Mouse (Mus musculus): ENCODE data around the gene Amot. TPM values are rescaled to one million over a fixed set of nuclear protein-coding genes. Genes with fewer than 3 reads are reported as not detected.

Amot gene
- polyA plus RNA-seq, 1 experiment from 2014 or later: 20.6 TPM

DNA sequence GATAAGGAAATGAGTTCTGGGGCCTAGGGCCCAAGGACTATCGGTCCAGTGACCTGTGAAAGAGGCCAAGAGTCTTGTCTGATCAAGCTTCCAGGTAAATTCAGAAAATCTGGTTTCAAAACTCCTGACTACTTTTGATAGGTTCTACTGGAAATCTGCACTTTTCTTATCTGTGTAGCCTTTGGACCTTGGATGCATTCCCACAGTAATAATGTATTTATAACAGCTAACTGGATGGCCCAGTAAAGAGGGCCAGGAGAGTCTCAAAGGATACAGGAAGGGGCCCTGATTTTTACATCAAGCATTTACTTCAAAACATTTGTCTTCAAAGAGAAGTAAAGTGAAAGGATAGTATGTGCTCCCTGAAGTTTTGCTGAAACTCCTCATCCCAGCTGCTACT lies 90.7 kb downstream of the Amot start:
- DNase-seq (ENCODE audit: low spot score) (no peak), ATAC-seq (ENCODE audit: low FRiP score) (no peak)
- no peaks in the 10 kb centered on the region; the same call in 1 of the 2 replicates for H3K27me3 ChIP-seq (ENCODE audit: control insufficient read depth, insufficient read depth, low read length)
- H3K4me2 ChIP-seq (replicated peaks; ENCODE audit: low read depth, low read length): no peak overlapping the region
- H3K36me3 ChIP-seq (ENCODE audit: control insufficient read depth, insufficient read depth, low read length): no peaks in the 10 kb centered on the region
- H3K4me1 ChIP-seq (replicated peaks; ENCODE audit: control insufficient read depth, insufficient read depth, low read length): no peaks in the 10 kb centered on the region
- 100% methylated on average over 1 of the region's 1 CpGs for WGBS
- H3K27ac ChIP-seq (ENCODE audit: low read depth, low read length): no peak overlapping the region
- no peak overlapping the region for H3K4me3 ChIP-seq (ENCODE audit: low read depth, low read length)
- H3K9me3 ChIP-seq (ENCODE audit: control insufficient read depth, low read length): no peaks in the 10 kb centered on the region
- H3K9ac ChIP-seq (ENCODE audit: low read depth, low read length): no peak overlapping the region

DNA sequence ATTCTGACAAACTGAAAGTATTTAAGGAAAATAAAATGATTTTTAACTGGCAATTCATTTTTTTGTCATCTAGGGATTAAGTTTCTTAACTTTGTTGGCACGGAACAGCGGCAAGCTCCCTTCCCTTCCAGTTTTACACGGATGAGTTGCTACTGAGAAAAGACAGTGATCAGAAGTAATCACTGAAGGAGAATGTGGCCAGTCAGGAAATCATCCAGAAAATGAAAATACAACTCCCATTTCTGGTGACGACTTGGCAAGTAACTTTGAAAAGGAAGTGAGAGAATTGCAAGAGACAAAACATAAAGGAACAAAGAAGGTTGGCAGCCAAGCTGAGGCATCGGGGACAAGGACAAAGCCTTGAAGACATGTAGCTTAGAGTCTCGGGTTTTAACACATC lies 93.6 kb downstream of the Amot start:
- Histone ChIP-seq H3K4me2 (replicated peaks; ENCODE audit: low read depth, low read length) (no peak overlapping the region), H3K4me1 (replicated peaks; ENCODE audit: control insufficient read depth, insufficient read depth, low read length) (no peaks in the 10 kb centered on the region), H3K9ac (ENCODE audit: low read depth, low read length) (no peak overlapping the region), H3K27ac (ENCODE audit: low read depth, low read length) (no peak overlapping the region), H3K36me3 (ENCODE audit: control insufficient read depth, insufficient read depth, low read length) (no peaks in the 10 kb centered on the region), H3K27me3 (ENCODE audit: control insufficient read depth, insufficient read depth, low read length) (no peaks in the 10 kb centered on the region; the same call in 1 of the 2 replicates), H3K9me3 (ENCODE audit: control insufficient read depth, low read length) (no peaks in the 10 kb centered on the region), H3K4me3 (ENCODE audit: low read depth, low read length) (no peak overlapping the region)
- no peak for ATAC-seq (ENCODE audit: low FRiP score)
- peak; percentile 1 for DNase-seq (ENCODE audit: low spot score)
- 34% methylated on average over 6 of the region's 6 CpGs for WGBS

DNA sequence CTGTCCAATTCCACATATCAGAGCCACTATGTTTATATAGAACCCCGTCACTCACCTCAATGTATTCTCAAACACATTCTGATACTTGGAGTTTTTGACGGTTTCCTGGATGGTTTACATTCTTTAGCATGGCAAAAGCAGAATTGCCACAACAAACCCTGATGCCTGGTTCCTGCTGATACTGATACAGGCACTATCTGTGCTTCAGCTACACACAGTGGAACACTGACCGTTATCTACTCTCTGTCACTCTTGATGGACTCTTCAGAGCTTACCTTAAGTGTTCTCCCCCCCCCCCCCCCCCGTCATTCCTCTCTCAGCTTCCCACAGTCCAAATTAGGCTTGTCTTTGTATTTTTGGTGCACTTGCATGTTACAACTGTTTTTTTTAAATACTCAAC lies 98.9 kb downstream of the Amot start:
- no peak for ATAC-seq (ENCODE audit: low FRiP score)
- 71% methylated on average over 4 of the region's 4 CpGs for WGBS
- no peak for DNase-seq (ENCODE audit: low spot score)

DNA sequence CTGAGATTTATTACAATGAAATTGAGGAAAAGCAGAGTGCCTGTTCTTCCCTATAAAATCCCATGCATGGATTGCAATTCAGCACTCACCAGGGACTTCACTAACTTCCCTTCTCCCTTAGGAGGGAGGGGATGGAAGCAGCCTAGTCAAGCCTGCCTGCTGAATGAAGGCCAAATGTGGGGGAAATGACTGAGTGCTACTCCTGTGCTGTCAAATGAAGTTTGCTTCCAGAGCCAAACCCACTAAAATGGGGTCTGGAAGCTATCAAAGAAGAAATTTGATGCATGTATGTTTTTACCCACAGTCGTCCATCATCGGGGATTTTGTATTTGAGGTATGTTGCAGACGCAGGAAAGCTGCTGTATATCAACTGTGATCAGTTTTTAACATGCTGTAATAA lies 103.1 kb downstream of the Amot start:
- WGBS: 74% methylated on average over 3 of the region's 3 CpGs
- no peak overlapping the region for H3K4me2 ChIP-seq (replicated peaks; ENCODE audit: low read depth, low read length)
- no peaks in the 10 kb centered on the region for H3K27me3 ChIP-seq (ENCODE audit: control insufficient read depth, insufficient read depth, low read length)
- H3K4me1 ChIP-seq (replicated peaks; ENCODE audit: control insufficient read depth, insufficient read depth, low read length): no peaks in the 10 kb centered on the region
- H3K9me3 ChIP-seq (ENCODE audit: control insufficient read depth, low read length): no peaks in the 10 kb centered on the region
- no peak overlapping the region for H3K9ac ChIP-seq (ENCODE audit: low read depth, low read length)
- no peaks in the 10 kb centered on the region for H3K36me3 ChIP-seq (ENCODE audit: control insufficient read depth, insufficient read depth, low read length)
- H3K4me3 ChIP-seq (ENCODE audit: low read depth, low read length): no peak overlapping the region
- H3K27ac ChIP-seq (ENCODE audit: low read depth, low read length): no peak overlapping the region
- ATAC-seq (ENCODE audit: low FRiP score) (no peak), DNase-seq (ENCODE audit: low spot score) (no peak)

More for the DNA sequence above, 98.9 kb downstream of the Amot start:
- no peak overlapping the region for H3K27ac ChIP-seq (ENCODE audit: low read depth, low read length)
- H3K9ac ChIP-seq (ENCODE audit: low read depth, low read length): no peak overlapping the region
- no peak overlapping the region for H3K4me3 ChIP-seq (ENCODE audit: low read depth, low read length)
- H3K27me3 ChIP-seq (ENCODE audit: control insufficient read depth, insufficient read depth, low read length): no peaks in the 10 kb centered on the region
- H3K4me1 ChIP-seq (replicated peaks; ENCODE audit: control insufficient read depth, insufficient read depth, low read length): no peaks in the 10 kb centered on the region
- H3K4me2 ChIP-seq (replicated peaks; ENCODE audit: low read depth, low read length): no peak overlapping the region
- H3K36me3 ChIP-seq (ENCODE audit: control insufficient read depth, insufficient read depth, low read length): no peaks in the 10 kb centered on the region
- H3K9me3 ChIP-seq (ENCODE audit: control insufficient read depth, low read length): no peaks in the 10 kb centered on the region

DNA sequence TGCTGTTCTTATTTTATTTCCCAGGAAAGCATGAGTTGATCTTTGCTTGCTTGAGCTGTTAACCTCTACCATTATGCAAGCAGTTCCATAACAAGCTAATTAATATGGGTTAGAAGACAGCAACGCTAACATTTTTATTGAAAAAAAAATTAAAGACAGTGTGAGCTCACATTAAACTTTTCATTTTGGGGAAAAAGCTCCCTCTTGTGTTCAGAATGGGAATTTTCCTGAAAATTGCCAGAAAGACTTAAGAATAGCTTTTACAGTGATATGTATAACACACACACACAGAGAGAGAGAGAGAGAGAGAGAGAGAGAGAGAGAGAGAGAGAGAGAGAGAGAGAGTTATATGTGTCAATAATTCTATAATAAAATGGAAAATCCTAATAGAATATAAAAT lies 105.7 kb downstream of the Amot start:
- DNase-seq (ENCODE audit: low spot score) (peak; percentile 49), ATAC-seq (ENCODE audit: low FRiP score) (no peak)
- Histone ChIP-seq H3K9me3 (ENCODE audit: control insufficient read depth, low read length) (no peaks in the 10 kb centered on the region), H3K36me3 (ENCODE audit: control insufficient read depth, insufficient read depth, low read length) (no peaks in the 10 kb centered on the region), H3K27ac (ENCODE audit: low read depth, low read length) (no peak overlapping the region), H3K27me3 (ENCODE audit: control insufficient read depth, insufficient read depth, low read length) (no peaks in the 10 kb centered on the region), H3K4me1 (replicated peaks; ENCODE audit: control insufficient read depth, insufficient read depth, low read length) (no peaks in the 10 kb centered on the region), H3K9ac (ENCODE audit: low read depth, low read length) (no peak overlapping the region), H3K4me2 (replicated peaks; ENCODE audit: low read depth, low read length) (no peak overlapping the region), H3K4me3 (ENCODE audit: low read depth, low read length) (no peak overlapping the region)
- 35% methylated on average over 1 of the region's 1 CpGs for WGBS

Other genes with a start within 250 kb of the Amot start
- 0.21 and 0.49 TPM in 2 replicates for gene Lhfpl1, start 156.1 kb downstream of the Amot start, polyA plus RNA-seq (2014; fragmentation: Nextera tagmentation; extraction: Ambion mirVana)